Mouse (Mus musculus): ENCODE data around the gene A4galt. TPM values are rescaled to one million over a fixed set of nuclear protein-coding genes. Genes with fewer than 3 reads are reported as not detected.
"Not testable (repeated sequence)": the region's sequence is repeated elsewhere in the genome, so short reads cannot be mapped to it uniquely, and the experiment has no call there.

A4galt gene
- total RNA-seq, 1 experiment = 22.7 TPM

DNA sequence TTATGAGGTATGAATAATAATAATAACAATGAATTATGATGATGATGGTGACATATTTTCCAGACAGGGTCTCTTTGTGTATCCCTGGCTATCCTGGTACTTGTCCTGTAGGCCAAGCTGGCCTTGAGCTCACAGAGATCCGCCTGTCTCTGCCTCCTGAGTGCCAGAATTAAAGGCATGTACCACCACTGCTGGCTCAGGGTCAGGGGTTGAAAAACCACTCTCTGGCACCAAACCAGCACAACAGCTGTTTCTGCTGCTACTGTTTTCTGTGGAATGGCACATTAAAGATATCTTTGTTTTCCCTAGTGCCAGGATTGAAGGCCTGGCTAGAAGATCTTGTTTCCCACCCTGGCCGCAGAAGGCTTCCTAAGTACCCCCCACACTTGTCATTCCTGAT is 21.4 kb upstream of the A4galt start:
- in situ Hi-C loops (cut with MboI; ENCODE audit: low sequenced_read_pairs in 2 of 2, unreplicated experiment in 2 of 2) = no loop called here
- H3K4me1 ChIP-seq (ENCODE audit: control insufficient read depth in 2 of 2, insufficient read depth in 2 of 2, low read length in 2 of 2, poor library complexity in 1 of 2) = no peaks in the 10 kb centered on the region
- no peak overlapping the region for H3K27ac ChIP-seq (ENCODE audit: insufficient read depth, low read depth, low read length, poor library complexity, severe bottlenecking)
- DNase-seq (ENCODE audit: low read depth, low spot score) = no peak
- no peak for TF ChIP-seq ZC3H11A (IDR thresholded peaks at IDR 0.05; ENCODE audit: borderline replicate concordance, low read depth, low read length)
- no peak for TF ChIP-seq HCFC1 (IDR thresholded peaks at IDR 0.05; ENCODE audit: borderline replicate concordance, insufficient read depth, low read length)
- no peak for TF ChIP-seq ZNF384 (IDR thresholded peaks at IDR 0.05; ENCODE audit: low read depth, low read length)
- no peak for TF ChIP-seq CHD2 (IDR thresholded peaks at IDR 0.05; ENCODE audit: low read depth, low read length)
- TF ChIP-seq MAFK (IDR thresholded peaks at IDR 0.05; ENCODE audit: insufficient read depth, low read depth, low read length) = no peak
- H3K36me3 ChIP-seq (ENCODE audit: control insufficient read depth, insufficient read depth, low read length, poor library complexity, severe bottlenecking) = no peaks in the 10 kb centered on the region
- no peaks in the 10 kb centered on the region for H3K9me3 ChIP-seq (ENCODE audit: control insufficient read depth, insufficient read depth, low read depth, low read length)
- no peak overlapping the region for H3K4me3 ChIP-seq (ENCODE audit: insufficient read depth in 1 of 2, low read depth in 1 of 2, low read length in 2 of 2, poor library complexity in 1 of 2, severe bottlenecking in 1 of 2)
- H3K9ac ChIP-seq (ENCODE audit: insufficient read depth, low read depth, low read length, poor library complexity, severe bottlenecking) = no peak overlapping the region

DNA sequence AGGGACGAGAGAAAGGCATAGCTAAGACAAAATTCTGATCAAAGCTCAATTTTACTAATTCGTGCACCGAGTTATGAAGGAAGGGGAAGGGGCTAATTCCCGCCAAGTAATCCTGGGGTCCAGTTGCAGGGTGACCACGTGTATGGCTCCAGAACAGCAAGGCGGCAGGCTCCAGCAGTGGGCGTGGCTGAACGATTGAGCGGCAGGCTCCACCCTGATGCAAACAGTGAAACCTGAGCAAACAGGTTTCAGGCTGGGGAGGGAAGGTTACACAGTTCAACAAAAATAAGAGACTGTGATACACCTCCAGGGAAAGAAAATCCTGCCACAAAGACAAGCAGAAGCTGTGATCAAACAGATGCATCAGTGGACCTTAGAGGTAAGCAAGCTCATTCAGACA is 19.6 kb upstream of the A4galt start:
- in situ Hi-C loops (cut with MboI; ENCODE audit: low sequenced_read_pairs in 2 of 2, unreplicated experiment in 2 of 2); H3K36me3 ChIP-seq (ENCODE audit: control insufficient read depth, insufficient read depth, low read length, poor library complexity, severe bottlenecking); H3K9me3 ChIP-seq (ENCODE audit: control insufficient read depth, insufficient read depth, low read depth, low read length); H3K4me1 ChIP-seq (ENCODE audit: control insufficient read depth in 2 of 2, insufficient read depth in 2 of 2, low read length in 2 of 2, poor library complexity in 1 of 2); H3K27ac ChIP-seq (ENCODE audit: insufficient read depth, low read depth, low read length, poor library complexity, severe bottlenecking); DNase-seq (ENCODE audit: low read depth, low spot score): not testable (repeated sequence)
- Histone ChIP-seq H3K9ac (ENCODE audit: insufficient read depth, low read depth, low read length, poor library complexity, severe bottlenecking) (peak overlapping the region; percentile 65; the same call in 1 of the 2 replicates), H3K4me3 (ENCODE audit: insufficient read depth in 1 of 2, low read depth in 1 of 2, low read length in 2 of 2, poor library complexity in 1 of 2, severe bottlenecking in 1 of 2) (peak overlapping the region; percentile 41 to 50)

DNA sequence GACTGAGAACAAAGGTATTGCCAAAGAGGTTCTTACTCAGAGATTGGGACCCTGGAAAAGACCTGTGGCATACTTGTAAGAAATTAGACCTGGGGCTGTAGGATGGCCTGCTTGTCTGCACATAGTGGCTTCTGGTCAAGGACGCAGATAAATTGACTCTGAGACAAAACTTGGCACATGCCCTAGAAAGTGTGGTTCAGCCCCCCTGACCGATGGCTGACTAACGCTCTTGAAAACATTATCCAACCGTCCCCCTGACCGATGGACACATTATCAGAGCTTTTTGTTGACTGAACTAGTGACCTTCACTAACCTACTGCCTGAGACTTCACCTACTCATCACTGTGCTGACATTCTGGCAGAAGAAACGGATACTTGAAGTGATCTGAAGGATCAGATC is 18.4 kb upstream of the A4galt start:
- DNase-seq (ENCODE audit: low read depth, low spot score); H3K36me3 ChIP-seq (ENCODE audit: control insufficient read depth, insufficient read depth, low read length, poor library complexity, severe bottlenecking); H3K27ac ChIP-seq (ENCODE audit: insufficient read depth, low read depth, low read length, poor library complexity, severe bottlenecking); H3K9ac ChIP-seq (ENCODE audit: insufficient read depth, low read depth, low read length, poor library complexity, severe bottlenecking); H3K4me1 ChIP-seq (ENCODE audit: control insufficient read depth in 2 of 2, insufficient read depth in 2 of 2, low read length in 2 of 2, poor library complexity in 1 of 2); H3K9me3 ChIP-seq (ENCODE audit: control insufficient read depth, insufficient read depth, low read depth, low read length); in situ Hi-C loops (cut with MboI; ENCODE audit: low sequenced_read_pairs in 2 of 2, unreplicated experiment in 2 of 2); H3K4me3 ChIP-seq (ENCODE audit: insufficient read depth in 1 of 2, low read depth in 1 of 2, low read length in 2 of 2, poor library complexity in 1 of 2, severe bottlenecking in 1 of 2): not testable (repeated sequence)

DNA sequence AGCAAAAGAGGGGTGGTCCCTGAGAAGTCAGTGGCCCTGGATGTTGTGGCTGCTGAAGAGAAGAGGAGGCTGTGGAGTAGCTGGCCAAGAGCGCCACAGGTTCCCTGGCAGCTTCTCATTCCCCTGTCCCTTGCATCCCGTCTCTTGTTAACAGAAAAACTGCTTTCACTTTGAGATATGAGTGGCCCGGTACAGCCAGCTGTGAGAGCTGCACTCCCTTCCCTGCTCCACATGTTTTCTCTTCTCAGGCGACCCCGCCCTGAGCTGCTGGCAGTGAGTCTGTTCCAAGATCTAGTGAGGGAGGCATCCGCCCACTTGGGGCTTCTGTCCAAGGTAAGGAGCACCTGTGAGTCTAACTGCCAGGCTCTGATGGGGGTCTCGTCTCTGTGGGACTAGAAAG is 16.9 kb upstream of the A4galt start:
- H3K27ac ChIP-seq (ENCODE audit: insufficient read depth, low read depth, low read length, poor library complexity, severe bottlenecking); H3K36me3 ChIP-seq (ENCODE audit: control insufficient read depth, insufficient read depth, low read length, poor library complexity, severe bottlenecking); H3K9me3 ChIP-seq (ENCODE audit: control insufficient read depth, insufficient read depth, low read depth, low read length); H3K9ac ChIP-seq (ENCODE audit: insufficient read depth, low read depth, low read length, poor library complexity, severe bottlenecking); H3K4me1 ChIP-seq (ENCODE audit: control insufficient read depth in 2 of 2, insufficient read depth in 2 of 2, low read length in 2 of 2, poor library complexity in 1 of 2); DNase-seq (ENCODE audit: low read depth, low spot score); H3K4me3 ChIP-seq (ENCODE audit: insufficient read depth in 1 of 2, low read depth in 1 of 2, low read length in 2 of 2, poor library complexity in 1 of 2, severe bottlenecking in 1 of 2); in situ Hi-C loops (cut with MboI; ENCODE audit: low sequenced_read_pairs in 2 of 2, unreplicated experiment in 2 of 2): not testable (repeated sequence)

DNA sequence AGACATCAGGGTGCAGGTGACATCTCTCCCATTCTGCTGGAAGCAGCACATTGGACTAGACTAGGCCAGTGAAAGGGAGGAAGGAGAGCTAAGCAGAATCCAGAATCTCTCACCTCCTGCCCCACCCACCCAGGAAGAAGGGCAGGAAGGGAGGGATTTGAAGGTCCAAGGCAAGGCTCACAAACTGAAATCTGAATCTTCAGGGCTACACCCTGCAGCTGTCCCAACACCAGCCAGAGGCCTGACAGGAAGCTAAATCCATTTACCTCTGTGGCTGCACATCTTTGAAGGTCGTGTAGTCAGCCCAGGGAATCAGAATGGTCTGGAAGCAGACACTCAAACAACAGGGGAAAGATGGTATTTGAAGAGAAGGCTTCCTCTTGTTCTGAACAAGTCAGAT is 13.7 kb upstream of the A4galt start:
- in situ Hi-C loops (cut with MboI; ENCODE audit: low sequenced_read_pairs in 2 of 2, unreplicated experiment in 2 of 2) = no loop called here
- Histone ChIP-seq H3K27ac (ENCODE audit: insufficient read depth, low read depth, low read length, poor library complexity, severe bottlenecking) (no peak overlapping the region), H3K9me3 (ENCODE audit: control insufficient read depth, insufficient read depth, low read depth, low read length) (no peaks in the 10 kb centered on the region), H3K4me3 (ENCODE audit: insufficient read depth in 1 of 2, low read depth in 1 of 2, low read length in 2 of 2, poor library complexity in 1 of 2, severe bottlenecking in 1 of 2) (no peak overlapping the region), H3K9ac (ENCODE audit: insufficient read depth, low read depth, low read length, poor library complexity, severe bottlenecking) (no peak overlapping the region), H3K36me3 (ENCODE audit: control insufficient read depth, insufficient read depth, low read length, poor library complexity, severe bottlenecking) (no peaks in the 10 kb centered on the region), H3K4me1 (ENCODE audit: control insufficient read depth in 2 of 2, insufficient read depth in 2 of 2, low read length in 2 of 2, poor library complexity in 1 of 2) (peaks cover 4 to 5% of the 10 kb centered on the region in 2 experiments; a peak in 3 of 4 replicates)
- DNase-seq (ENCODE audit: low read depth, low spot score) = no peak
- TF ChIP-seq CHD2 (IDR thresholded peaks at IDR 0.05; ENCODE audit: low read depth, low read length) (no peak), MAFK (IDR thresholded peaks at IDR 0.05; ENCODE audit: insufficient read depth, low read depth, low read length) (no peak), ZC3H11A (IDR thresholded peaks at IDR 0.05; ENCODE audit: borderline replicate concordance, low read depth, low read length) (no peak), ZNF384 (IDR thresholded peaks at IDR 0.05; ENCODE audit: low read depth, low read length) (no peak), HCFC1 (IDR thresholded peaks at IDR 0.05; ENCODE audit: borderline replicate concordance, insufficient read depth, low read length) (no peak)

Data from ES-E14 (cell line).